Mouse (Mus musculus) mesoderm, embryonic 11.5 days (tissue): ENCODE data around the gene 4930402H24Rik.

Experiments used
- DNase-seq: peaks from one replicate; pipeline ENCODE4 v3.0.0-alpha.2; 2012; ENCODE audit warnings: low read depth, low spot score

Gene 4930402H24Rik

GRCm38 (mm10) chr2:130663342-130663741, 242.9 kb downstream of the 4930402H24Rik start:
- DNase-seq, result no peak

GRCm38 (mm10) chr2:130658530-130658929, 247.7 kb downstream of the 4930402H24Rik start:
- no peak for DNase-seq

- no peak for DNase-seq
These were observed 248.7 kb downstream of the 4930402H24Rik start for GRCm38 (mm10) chr2:130657541-130657940.

- no peak for DNase-seq
These were observed 249.7 kb downstream of the 4930402H24Rik start for GRCm38 (mm10) chr2:130656536-130656935.
